ENCODE assay signal across 9 mouse cellular contexts in genomic region chr10:34207503-34207850, GRCm38 (mm10). TPM values are rescaled to one million over a fixed set of nuclear protein-coding genes. Genes with fewer than 3 reads are reported as not detected.
DNase-seq lines count a peak whose midpoint lies in the region; ATAC-seq and TF ChIP-seq lines count a peak whose summit lies in the region.
"Had no signal": no experiment of that assay in that cellular context is flagged by ENCODE, and none has a peak within 500 bp of the region (broad histone marks: within the 10 kb centered on the region; RNA-seq: fewer than 3 reads in every experiment).

Dse (minus strand) TSS chr10:34207715.

- no peak for TF ChIP-seq EP300 in lung, postnatal 0 days (IDR thresholded peaks at IDR 0.05)

- peak within 1 kb of the TSS; percentile 95 for H3K4me3 ChIP-seq in heart, embryonic 16.5 days (ENCODE audit: low read length)
- peak within 1 kb of the TSS; percentile 79 for H3K4me3 ChIP-seq in lung, postnatal 0 days (ENCODE audit: low read depth, low read length)

- H3K27ac ChIP-seq in heart, embryonic 16.5 days (ENCODE audit: low read length), result peak within 1 kb of the TSS; percentile 93
- H3K27ac ChIP-seq in lung, postnatal 0 days (ENCODE audit: low read length), result peak within 1 kb of the TSS; percentile 92

- TF ChIP-seq CTCF in lung, postnatal 0 days (IDR thresholded peaks at IDR 0.05), result no peak

- H3K4me2 ChIP-seq in heart, embryonic 16.5 days (ENCODE audit: low read depth, low read length), result peak within 1 kb of the TSS; percentile 73
- peak within 1 kb of the TSS; percentile 81 for H3K4me2 ChIP-seq in lung, postnatal 0 days (replicated peaks; ENCODE audit: low read depth, low read length)

- ATAC-seq in heart, embryonic 16.5 days (replicated peaks; ENCODE audit: extremely low read depth, insufficient read depth, low FRiP score), result peak; percentile 18; the same call in 1 of the 2 replicates
- peak; percentile 4; the same call in 1 of the 2 replicates for ATAC-seq in lung, postnatal 0 days

- H3K9ac ChIP-seq in heart, embryonic 16.5 days (ENCODE audit: low read length), result peak within 1 kb of the TSS; percentile 88
- peak within 1 kb of the TSS; percentile 54 for H3K9ac ChIP-seq in lung, postnatal 0 days (replicated peaks; ENCODE audit: low read depth)

- WGBS in heart, embryonic 16.5 days, result under 1% methylated on average over 14 of the region's 14 CpGs
- 1% methylated on average over 14 of the region's 14 CpGs for whole genome bisulfite sequencing in lung, postnatal 0 days

- no peaks in the 10 kb centered on the region for H3K36me3 ChIP-seq in heart, embryonic 16.5 days (ENCODE audit: control insufficient read depth, insufficient read depth)
- H3K36me3 ChIP-seq in lung, postnatal 0 days (ENCODE audit: insufficient read depth, low read length), result no peaks in the 10 kb centered on the region

- H3K4me1 ChIP-seq in heart, embryonic 16.5 days (ENCODE audit: control insufficient read depth, insufficient read depth, low read length), result no peaks in the 10 kb centered on the region
- H3K4me1 ChIP-seq in lung, postnatal 0 days (ENCODE audit: insufficient read depth, low read depth, low read length), result no peaks in the 10 kb centered on the region

- DNase-seq in heart, adult 8-10 months (ENCODE audit: low spot score), result peak; percentile 28
- no peak for DNase-seq in heart, postnatal 25 days (ENCODE audit: low spot score)
- DNase-seq in urinary bladder, adult 2 months (ENCODE audit: low spot score), result no peak
- no peak for DNase-seq in urinary bladder, postnatal 4 days (ENCODE audit: low spot score in 2 of 2)
- peak; percentile 64 for DNase-seq in lung, postnatal 0 days (ENCODE audit: low spot score)
- DNase-seq in right cerebral cortex, postnatal 4 days, result peak; percentile 32
- no peak for DNase-seq in MN1 (ENCODE audit: low spot score)

- H3K9me3 ChIP-seq in heart, embryonic 16.5 days (replicated peaks; ENCODE audit: control insufficient read depth, low read length), result no peaks in the 10 kb centered on the region
- H3K9me3 ChIP-seq in lung, postnatal 0 days (ENCODE audit: low read length), result no peaks in the 10 kb centered on the region

- H3K27me3 ChIP-seq in heart, embryonic 16.5 days (ENCODE audit: control insufficient read depth, insufficient read depth, low read length), result no peaks in the 10 kb centered on the region
- H3K27me3 ChIP-seq in lung, postnatal 0 days (replicated peaks; ENCODE audit: insufficient read depth, low read length), result no peaks in the 10 kb centered on the region
- H3K27me3 ChIP-seq: Patski had no signal

- intact Hi-C loops in heart, postnatal 25 days (cut with DNase I), result loop anchor here (5.0 kb wide), 1 partner anchor 75 kb away; the partner anchor contains the start of gene Tspyl1

RNA-seq across cellular contexts. Expression of gene Dse, which starts in this region (rescaled TPM):
- 1 to 10 TPM; 3.8 to 5.7 (median 4.9) TPM for total RNA-seq in heart, adult 8-10 months (2022)
- total RNA-seq in heart, postnatal 25 days (2021), result 1 to 10 TPM; 5.7 to 5.8 TPM
- polyA plus RNA-seq in urinary bladder, adult 2 months (2012; rRNA removed), result 15.9 and 17.6 TPM in 2 replicates
- 12.2 and 13.9 TPM in 2 replicates for polyA plus RNA-seq in heart, embryonic 16.5 days (2015; fragmentation: Nextera tagmentation; extraction: Ambion mirVana)
- 15.4 and 17.0 TPM in 2 replicates for polyA plus RNA-seq in lung, postnatal 0 days (2015; fragmentation: Nextera tagmentation; extraction: Ambion mirVana)

Comparison
In these comparisons a context has a peak if more than half of its experiments do, and no peak if none do; other contexts are left out.
1. DNase-seq: peak in heart, adult 8-10 months (single experiment), lung, postnatal 0 days (single experiment) and right cerebral cortex, postnatal 4 days (single experiment); none in heart, postnatal 25 days (single experiment), urinary bladder, adult 2 months (single experiment), urinary bladder, postnatal 4 days (0 of 2) and MN1 (single experiment).